Mouse (Mus musculus) central nervous system, embryonic 14 days (tissue): ENCODE data around the gene F2r. TPM values are rescaled to one million over a fixed set of nuclear protein-coding genes. Genes with fewer than 3 reads are reported as not detected.

Source experiments
- polyA plus RNA-seq: library from polyadenylated mRNA; depleted of rRNA; stranded (reverse); fragments of >200 nt; gene quantifications from 2 replicates; pipeline ENCODE4 v1.2.3, GENCODE M21; 2012; rRNA removed

F2r gene
- 31.5 and 32.9 TPM in 2 replicates for polyA plus RNA-seq

GRCm38 (mm10) chr13:95618309-95618712 is at the start of gene F2r:
Gene F2r, minus strand, starts transcription at chr13:95618487.

Other genes starting within 250 kb of the F2r start
- 35.0 and 38.2 TPM in 2 replicates for gene Aggf1, start 243.1 kb downstream of the F2r start, polyA plus RNA-seq
- gene Crhbp, start 173.6 kb downstream of the F2r start, polyA plus RNA-seq, result 1.6 and 2.4 TPM in 2 replicates
- not detected in 2 replicates for gene S100z, start 139.8 kb downstream of the F2r start, polyA plus RNA-seq
- 0.22 and 1.4 TPM in 2 replicates for gene F2rl1, start 93.3 kb downstream of the F2r start, polyA plus RNA-seq
- gene F2rl2, start 78.4 kb upstream of the F2r start, polyA plus RNA-seq, result 0.38 and 0.63 TPM in 2 replicates